Mouse (Mus musculus) lung, postnatal 0 days (tissue): ENCODE measurements around the gene Babam2.

Experiments used
- CTCF ChIP-seq: IDR thresholded peaks from 2 replicates; pipeline ENCODE4 v1.5.1; 2016; ENCODE audit warnings: antibody characterized with exemption, mild to moderate bottlenecking
- EP300 ChIP-seq: IDR thresholded peaks from 2 replicates; pipeline ENCODE4 v1.6.1; 2016; ENCODE audit warnings: antibody characterized with exemption, mild to moderate bottlenecking, control low read depth

GRCm38 (mm10) chr5:32134051-32134732 is 436.7 kb downstream of the Babam2 start:
- TF ChIP-seq CTCF (no peak), EP300 (no peak)
